Mouse (Mus musculus) cerebellum, postnatal 36 days (tissue): ENCODE results near the gene Amigo1.

Experiments
- DNase-seq, 2 experiments: peaks; one replicate each; pipeline ENCODE4 v3.0.0; 2021 to 2022; ENCODE audit warnings: mixed read lengths in 2 of 2

Gene Amigo1

GRCm38 (mm10) chr3:108186098-108187047, at the start of gene Amigo1:
Amigo1 (plus strand) TSS chr3:108186335.
- DNase-seq: peak; percentile 65 to 68

- DNase-seq: no peak
These were observed 47.0 kb upstream of the Amigo1 start for GRCm38 (mm10) chr3:108139113-108139512.

- no peak for DNase-seq
These were observed 45.3 kb upstream of the Amigo1 start for GRCm38 (mm10) chr3:108140786-108141185.

GRCm38 (mm10) chr3:108145534-108146445, 40.3 kb upstream of the Amigo1 start, which contains the start of gene Gnai3:
Gnai3 (minus strand) TSS chr3:108146146.
- DNase-seq: peak; percentile 88

GRCm38 (mm10) chr3:108146671-108147070, 39.5 kb upstream of the Amigo1 start:
- DNase-seq: no peak

GRCm38 (mm10) chr3:108147386-108148235, 38.5 kb upstream of the Amigo1 start:
- peak; percentile 87 to 91 for DNase-seq

- DNase-seq: no peak
These were observed 33.8 kb upstream of the Amigo1 start for GRCm38 (mm10) chr3:108152290-108152689.

- peak; percentile 40 to 44 for DNase-seq
These were observed 31.5 kb upstream of the Amigo1 start, which contains the start of gene Gpr61 for GRCm38 (mm10) chr3:108154656-108155055. Gpr61 (minus strand) TSS chr3:108154882.

- no peak for DNase-seq
These were observed 27.6 kb upstream of the Amigo1 start for GRCm38 (mm10) chr3:108158383-108159037.

GRCm38 (mm10) chr3:108164091-108164490, 22.0 kb upstream of the Amigo1 start:
- no peak for DNase-seq

GRCm38 (mm10) chr3:108164807-108165206, 21.3 kb upstream of the Amigo1 start:
- DNase-seq: peak; percentile 82 to 88

GRCm38 (mm10) chr3:108165532-108166315, 20.4 kb upstream of the Amigo1 start:
- no peak for DNase-seq

- no peak for DNase-seq
These were observed 19.5 kb upstream of the Amigo1 start for GRCm38 (mm10) chr3:108166486-108167211.

GRCm38 (mm10) chr3:108167499-108167898, 18.6 kb upstream of the Amigo1 start:
- DNase-seq: no peak

- DNase-seq: no peak
These were observed 16.9 kb upstream of the Amigo1 start for GRCm38 (mm10) chr3:108169199-108169598.

GRCm38 (mm10) chr3:108174672-108175531, 11.2 kb upstream of the Amigo1 start:
- peak; percentile 48 to 52 for DNase-seq

GRCm38 (mm10) chr3:108178756-108179715, 7.1 kb upstream of the Amigo1 start:
- no peak for DNase-seq

- DNase-seq: no peak
These were observed 5.6 kb upstream of the Amigo1 start for GRCm38 (mm10) chr3:108180514-108180913.
